Mouse (Mus musculus): ENCODE results near the gene Dffa. TPM values are rescaled to one million over a fixed set of nuclear protein-coding genes. Genes with fewer than 3 reads are reported as not detected.

Gene Dffa
- polyA plus RNA-seq, 1 experiment = 15.5 TPM

DNA sequence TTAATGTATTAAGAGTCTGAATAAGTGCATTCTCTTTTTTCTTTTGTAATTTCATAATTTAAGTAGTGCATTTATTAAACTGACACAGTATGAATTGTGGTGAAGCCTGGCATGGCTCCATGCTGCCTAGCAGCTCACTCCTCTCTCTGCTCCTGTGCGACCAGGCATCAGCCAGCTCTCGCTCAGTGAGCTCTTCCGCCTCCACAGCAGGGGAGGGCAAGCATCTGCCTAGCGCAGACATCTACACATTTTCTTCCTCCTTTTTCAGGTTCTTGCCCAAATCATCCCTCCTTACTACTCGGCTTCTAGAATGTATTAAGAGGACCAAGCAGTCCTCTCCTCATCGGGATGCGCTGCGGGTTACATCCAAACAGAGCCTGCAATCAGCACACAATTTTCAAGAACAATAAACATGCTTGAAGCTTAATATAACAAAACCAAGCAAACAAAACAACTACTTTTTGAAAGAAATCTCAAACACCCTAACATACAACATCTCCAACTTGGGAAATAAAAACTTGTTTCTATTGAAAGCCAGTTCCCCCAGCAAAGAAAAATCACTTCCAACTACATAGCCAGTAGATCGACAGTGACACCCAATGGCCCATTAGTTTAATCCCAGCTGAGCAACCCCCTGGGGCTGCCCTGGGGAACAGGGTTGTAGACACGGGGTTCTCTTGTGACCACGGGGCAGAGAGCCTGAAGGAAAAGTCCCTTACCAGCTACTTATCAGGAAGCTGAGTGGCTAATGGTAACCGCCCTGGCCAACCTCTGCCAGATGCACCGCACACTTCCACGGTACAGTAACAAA, 43.1 kb upstream of the Dffa start:
- Histone ChIP-seq H3K4me1 (ENCODE audit: control insufficient read depth, insufficient read depth, low read length) (peaks cover 23% of the 10 kb centered on the region), H3K27ac (ENCODE audit: insufficient read depth, low read length) (no peak overlapping the region), H3K27me3 (ENCODE audit: control insufficient read depth, insufficient read depth, low read length, poor library complexity, severe bottlenecking) (no peaks in the 10 kb centered on the region), H3K36me3 (ENCODE audit: control insufficient read depth, insufficient read depth, low read length, poor library complexity, severe bottlenecking) (no peaks in the 10 kb centered on the region), H3K9me3 (replicated peaks; ENCODE audit: control insufficient read depth, insufficient read depth, low read length, poor library complexity, severe bottlenecking) (no peaks in the 10 kb centered on the region), H3K9ac (ENCODE audit: low read depth, poor library complexity, severe bottlenecking) (no peak overlapping the region), H3K4me3 (ENCODE audit: low read depth, low read length) (no peak overlapping the region)
- TF ChIP-seq POLR2A (IDR thresholded peaks at IDR 0.05; ENCODE audit: insufficient read depth, low read length) = no peak
- no peak for TF ChIP-seq CTCF (IDR thresholded peaks at IDR 0.05; ENCODE audit: low read depth, low read length)
- TF ChIP-seq EP300 (IDR thresholded peaks at IDR 0.05; ENCODE audit: insufficient read depth, low read depth, low read length) = no peak

DNA sequence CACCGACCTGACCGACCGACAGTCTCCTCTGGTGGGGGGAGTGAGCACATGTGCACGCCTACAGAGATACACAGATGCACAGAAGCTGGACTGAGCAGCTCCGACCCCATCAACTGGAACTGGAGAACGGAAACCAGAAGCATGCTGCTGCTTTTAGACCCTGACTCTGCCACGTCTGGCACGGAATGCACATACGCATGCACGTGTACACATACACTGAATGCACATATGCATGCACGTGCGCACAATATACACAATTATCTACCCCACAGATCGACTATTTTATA, 42.6 kb upstream of the Dffa start:
- H3K4me3 ChIP-seq (ENCODE audit: low read depth, low read length) = no peak overlapping the region
- no peak overlapping the region for H3K27ac ChIP-seq (ENCODE audit: insufficient read depth, low read length)
- no peaks in the 10 kb centered on the region for H3K27me3 ChIP-seq (ENCODE audit: control insufficient read depth, insufficient read depth, low read length, poor library complexity, severe bottlenecking)
- no peak overlapping the region for H3K9ac ChIP-seq (ENCODE audit: low read depth, poor library complexity, severe bottlenecking)
- no peaks in the 10 kb centered on the region for H3K9me3 ChIP-seq (replicated peaks; ENCODE audit: control insufficient read depth, insufficient read depth, low read length, poor library complexity, severe bottlenecking)
- H3K4me1 ChIP-seq (ENCODE audit: control insufficient read depth, insufficient read depth, low read length) = peaks cover 21% of the 10 kb centered on the region
- TF ChIP-seq POLR2A (IDR thresholded peaks at IDR 0.05; ENCODE audit: insufficient read depth, low read length) (no peak), CTCF (IDR thresholded peaks at IDR 0.05; ENCODE audit: low read depth, low read length) (no peak), EP300 (IDR thresholded peaks at IDR 0.05; ENCODE audit: insufficient read depth, low read depth, low read length) (no peak)
- no peaks in the 10 kb centered on the region for H3K36me3 ChIP-seq (ENCODE audit: control insufficient read depth, insufficient read depth, low read length, poor library complexity, severe bottlenecking)

DNA sequence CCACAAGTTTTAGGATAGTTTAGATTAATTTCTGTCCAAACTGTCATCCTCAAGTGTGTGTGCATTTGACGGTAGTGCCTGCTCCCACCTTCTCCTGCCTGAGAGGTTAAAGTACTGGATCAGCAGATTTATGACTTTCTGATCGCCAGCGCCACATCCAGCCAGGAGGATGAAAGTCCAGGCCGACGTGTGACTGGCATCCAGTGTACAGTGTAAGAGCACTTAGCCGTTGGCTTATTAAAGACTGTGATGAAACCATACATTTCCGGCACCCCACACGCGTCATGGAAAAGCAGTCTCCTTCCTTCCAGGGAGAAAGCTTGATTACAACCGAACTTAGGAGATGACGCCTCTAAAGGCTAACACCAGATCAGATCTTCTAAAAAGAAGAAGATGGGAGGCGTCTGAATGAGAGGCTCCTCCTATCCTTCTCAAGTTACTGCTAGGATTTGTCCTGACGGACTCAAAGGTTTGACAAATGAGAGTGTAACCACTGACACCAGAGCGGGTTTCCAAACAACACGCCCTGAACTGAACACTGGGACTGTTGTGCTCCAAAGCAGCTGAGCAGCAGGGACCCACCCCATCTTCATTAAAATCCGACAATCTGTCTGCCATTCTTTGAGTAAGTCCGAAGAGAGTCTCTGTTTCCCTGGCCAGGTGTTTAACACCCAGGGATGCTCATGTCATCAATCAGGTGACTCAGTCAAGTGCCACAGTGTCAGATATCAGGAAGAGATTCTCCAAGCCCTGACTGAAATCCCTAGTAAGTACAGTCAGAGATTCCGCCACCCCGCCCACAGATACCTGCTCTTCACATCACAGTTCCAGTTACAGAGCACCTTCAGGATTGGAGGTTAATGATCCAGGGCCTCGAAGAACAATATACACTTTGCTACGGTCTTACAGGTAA, 41.3 kb upstream of the Dffa start:
- Histone ChIP-seq H3K36me3 (ENCODE audit: control insufficient read depth, insufficient read depth, low read length, poor library complexity, severe bottlenecking) (no peaks in the 10 kb centered on the region), H3K27ac (ENCODE audit: insufficient read depth, low read length) (peak overlapping the region; percentile 75), H3K4me3 (ENCODE audit: low read depth, low read length) (0 out of 2 replicates have a peak overlapping the region, but pooled peaks have one; percentile 3), H3K27me3 (ENCODE audit: control insufficient read depth, insufficient read depth, low read length, poor library complexity, severe bottlenecking) (no peaks in the 10 kb centered on the region), H3K9ac (ENCODE audit: low read depth, poor library complexity, severe bottlenecking) (no peak overlapping the region), H3K4me1 (ENCODE audit: control insufficient read depth, insufficient read depth, low read length) (peaks cover 17% of the 10 kb centered on the region), H3K9me3 (replicated peaks; ENCODE audit: control insufficient read depth, insufficient read depth, low read length, poor library complexity, severe bottlenecking) (no peaks in the 10 kb centered on the region)
- no peak for TF ChIP-seq POLR2A (IDR thresholded peaks at IDR 0.05; ENCODE audit: insufficient read depth, low read length)
- peak; percentile 63; the same call in 1 of the 2 replicates for TF ChIP-seq EP300 (IDR thresholded peaks at IDR 0.05; ENCODE audit: insufficient read depth, low read depth, low read length)
- TF ChIP-seq CTCF (IDR thresholded peaks at IDR 0.05; ENCODE audit: low read depth, low read length) = no peak

DNA sequence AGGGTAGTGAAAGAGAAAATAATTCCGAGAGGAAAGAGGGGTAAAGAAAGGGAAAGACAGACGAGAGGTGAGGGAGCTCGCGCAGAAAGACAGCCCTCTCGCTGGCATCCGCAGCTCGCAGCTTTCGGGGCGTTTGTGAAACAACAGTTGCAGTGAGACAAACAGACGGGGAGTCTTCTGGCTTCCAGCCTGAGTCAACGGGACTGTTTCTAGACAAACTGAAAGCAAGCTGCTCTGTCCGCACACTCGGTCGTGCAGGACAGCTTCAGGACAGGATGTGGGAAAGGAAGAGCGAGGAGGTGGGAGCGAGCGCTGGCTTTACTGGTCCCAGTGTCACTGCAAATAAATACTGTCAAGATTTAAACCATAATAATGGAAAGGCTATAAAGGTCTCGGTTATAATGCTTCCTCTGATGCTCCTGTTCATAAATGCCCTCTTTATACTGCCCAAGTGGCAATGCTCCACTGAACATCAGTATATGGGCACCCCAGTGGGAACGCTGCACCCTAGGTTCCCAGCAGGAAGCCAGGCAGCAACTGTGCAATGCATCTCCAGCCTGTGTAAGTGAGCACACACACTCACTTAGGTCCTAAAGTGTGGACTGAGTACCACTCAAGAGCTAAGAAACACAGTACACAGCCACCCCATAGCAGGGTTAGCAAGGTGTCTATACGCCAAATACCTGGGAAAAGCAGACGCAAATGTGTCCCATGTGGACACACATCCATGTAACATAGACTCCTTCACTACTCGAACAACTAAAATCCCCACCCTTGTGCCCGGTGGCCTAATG, 39.7 kb upstream of the Dffa start:
- no peaks in the 10 kb centered on the region for H3K36me3 ChIP-seq (ENCODE audit: control insufficient read depth, insufficient read depth, low read length, poor library complexity, severe bottlenecking)
- H3K9me3 ChIP-seq (replicated peaks; ENCODE audit: control insufficient read depth, insufficient read depth, low read length, poor library complexity, severe bottlenecking) = no peaks in the 10 kb centered on the region
- no peak overlapping the region for H3K4me3 ChIP-seq (ENCODE audit: low read depth, low read length)
- peaks cover 12% of the 10 kb centered on the region for H3K4me1 ChIP-seq (ENCODE audit: control insufficient read depth, insufficient read depth, low read length)
- H3K27ac ChIP-seq (ENCODE audit: insufficient read depth, low read length) = no peak overlapping the region
- H3K27me3 ChIP-seq (ENCODE audit: control insufficient read depth, insufficient read depth, low read length, poor library complexity, severe bottlenecking) = no peaks in the 10 kb centered on the region
- TF ChIP-seq POLR2A (IDR thresholded peaks at IDR 0.05; ENCODE audit: insufficient read depth, low read length) (no peak), EP300 (IDR thresholded peaks at IDR 0.05; ENCODE audit: insufficient read depth, low read depth, low read length) (no peak), CTCF (IDR thresholded peaks at IDR 0.05; ENCODE audit: low read depth, low read length) (no peak)
- no peak overlapping the region for H3K9ac ChIP-seq (ENCODE audit: low read depth, poor library complexity, severe bottlenecking)

DNA sequence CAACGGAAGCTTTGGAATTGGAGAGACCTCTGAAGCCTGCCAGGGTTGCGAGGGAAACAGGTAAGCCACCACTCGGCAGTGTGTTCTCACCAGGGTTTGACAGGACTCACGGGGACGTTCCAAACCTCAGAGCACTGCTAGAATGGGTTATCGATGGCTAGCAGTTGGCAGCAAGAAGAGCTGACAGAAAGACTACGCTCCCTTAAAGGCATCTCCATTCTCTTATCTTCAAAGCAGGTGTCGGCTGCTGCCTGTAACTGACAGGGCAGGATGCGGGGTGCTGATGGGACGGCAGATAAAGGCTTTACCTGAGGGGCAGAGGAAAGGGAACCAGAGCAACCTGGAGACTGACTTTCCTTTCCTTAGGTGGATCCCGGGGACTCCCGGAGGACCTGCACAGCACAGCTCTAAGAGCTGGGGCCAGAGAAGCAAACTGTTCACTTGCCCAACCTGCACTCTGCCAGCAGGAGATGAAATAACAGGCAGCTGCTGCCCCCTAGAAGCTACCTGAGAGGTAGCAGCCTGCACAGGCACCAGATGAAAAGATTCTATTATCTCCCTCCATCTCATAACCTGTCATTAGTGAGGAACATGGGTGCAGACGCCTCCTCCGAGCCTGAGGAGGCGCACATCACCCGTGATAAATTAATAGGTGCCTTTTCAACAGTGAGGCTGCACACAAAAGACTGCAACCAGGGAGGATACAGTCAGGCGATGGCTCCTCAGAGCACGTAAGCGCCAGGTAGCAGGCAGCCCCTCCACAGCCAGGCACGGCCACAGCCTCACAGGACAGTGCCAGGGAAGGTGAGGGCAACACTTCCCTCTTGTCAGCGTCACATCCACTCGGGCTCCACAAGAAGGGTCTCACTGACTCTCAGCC, 37.0 kb upstream of the Dffa start:
- H3K9me3 ChIP-seq (replicated peaks; ENCODE audit: control insufficient read depth, insufficient read depth, low read length, poor library complexity, severe bottlenecking) = no peaks in the 10 kb centered on the region
- H3K4me1 ChIP-seq (ENCODE audit: control insufficient read depth, insufficient read depth, low read length) = peaks cover 8% of the 10 kb centered on the region
- H3K9ac ChIP-seq (ENCODE audit: low read depth, poor library complexity, severe bottlenecking) = no peak overlapping the region
- H3K36me3 ChIP-seq (ENCODE audit: control insufficient read depth, insufficient read depth, low read length, poor library complexity, severe bottlenecking) = no peaks in the 10 kb centered on the region
- TF ChIP-seq CTCF (IDR thresholded peaks at IDR 0.05; ENCODE audit: low read depth, low read length) (peak; percentile 61), EP300 (IDR thresholded peaks at IDR 0.05; ENCODE audit: insufficient read depth, low read depth, low read length) (no peak)
- H3K4me3 ChIP-seq (ENCODE audit: low read depth, low read length) = no peak overlapping the region
- no peak overlapping the region for H3K27ac ChIP-seq (ENCODE audit: insufficient read depth, low read length)
- no peaks in the 10 kb centered on the region for H3K27me3 ChIP-seq (ENCODE audit: control insufficient read depth, insufficient read depth, low read length, poor library complexity, severe bottlenecking)
